Mouse (Mus musculus) erythroblast, embryonic 14.5 days (primary cell): ENCODE data around the gene Rbms3.

Experiments used
- GATA1 ChIP-seq: IDR thresholded peaks from 2 replicates; pipeline ENCODE4 v1.6.1; 2012; ENCODE audit warnings: low read length, inconsistent platforms, mixed read lengths
- TAL1 ChIP-seq: IDR thresholded peaks from 3 replicates; pipeline ENCODE4 v1.6.1; 2012; ENCODE audit warnings: low read length, inconsistent platforms, mixed read lengths

DNA sequence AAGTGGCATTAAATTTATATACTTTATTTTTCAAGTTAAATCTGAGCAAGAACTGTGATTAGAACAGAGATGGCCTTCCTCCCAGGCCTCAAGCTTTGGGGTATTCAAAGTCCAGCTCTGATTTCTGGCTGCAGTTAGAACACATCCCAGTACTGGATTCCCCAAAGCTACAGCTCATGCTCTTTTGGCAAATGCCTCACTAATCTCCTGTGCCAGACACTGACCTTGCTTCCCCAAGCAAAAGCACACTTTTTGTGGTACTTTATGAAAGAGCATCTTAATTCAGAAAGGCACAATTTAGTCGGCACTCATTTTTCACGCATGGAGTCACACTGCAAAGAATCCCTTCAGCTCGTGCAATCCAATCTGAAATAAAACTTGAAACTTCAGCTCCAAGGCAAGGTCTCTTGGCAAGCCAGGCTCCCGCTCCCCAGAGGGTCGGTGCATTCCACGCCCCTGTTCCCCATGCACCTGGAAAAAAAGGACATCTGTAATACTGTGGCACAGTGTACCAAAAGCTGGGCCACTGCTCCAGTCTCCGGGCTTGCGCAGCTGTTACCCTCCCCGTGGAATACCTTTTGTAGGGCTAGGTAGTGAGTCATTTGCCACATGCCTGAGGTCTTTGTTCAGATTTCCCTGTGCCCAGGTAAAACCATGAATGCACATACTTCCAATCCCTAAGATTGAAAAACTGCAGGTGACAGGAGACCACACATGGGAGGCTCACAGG lies 413.5 kb downstream of the Rbms3 start:
- TF ChIP-seq TAL1 = no peak
- TF ChIP-seq GATA1 = no peak
